37 mouse cellular contexts compared by ENCODE assay signal in the genomic region with DNA sequence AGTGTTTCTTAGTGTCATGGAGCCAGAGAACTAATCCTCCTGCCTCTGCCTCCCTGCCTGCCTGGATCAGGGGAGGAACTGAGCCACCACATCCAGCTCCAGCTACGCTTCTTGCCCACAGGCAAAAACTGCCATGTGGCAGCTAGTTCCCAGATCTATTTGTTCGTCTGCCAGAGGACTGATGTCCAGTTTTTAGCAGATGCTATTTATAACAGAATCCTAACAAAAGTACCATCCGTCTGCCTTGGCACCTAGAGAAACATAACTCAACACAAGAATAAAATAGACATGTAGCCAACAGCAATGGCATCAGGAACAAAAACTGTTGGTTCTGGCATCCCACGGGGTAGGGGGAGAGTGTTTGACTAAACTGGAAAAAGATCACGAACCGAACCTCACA. TPM values are rescaled to one million over a fixed set of nuclear protein-coding genes. Genes with fewer than 3 reads are reported as not detected.
"Had no signal": no experiment of that assay in that cellular context is flagged by ENCODE, and none has a peak within 500 bp of the region (broad histone marks: within the 10 kb centered on the region; RNA-seq: fewer than 3 reads in every experiment).

No protein-coding gene starts in this region.

- H3K9ac ChIP-seq: limb, embryonic 12.5 days; limb, embryonic 13.5 days; limb, embryonic 15.5 days; liver, embryonic 12.5 days; liver, embryonic 13.5 days; liver, embryonic 14.5 days; liver, embryonic 15.5 days; liver, postnatal 0 days; lung, embryonic 14.5 days; lung, embryonic 15.5 days; midbrain, embryonic 12.5 days; midbrain, embryonic 13.5 days; midbrain, embryonic 15.5 days; neural tube, embryonic 12.5 days had no signal

- H3K9me3 ChIP-seq: limb, embryonic 10.5 days; limb, embryonic 12.5 days; limb, embryonic 15.5 days; liver, embryonic 12.5 days; liver, embryonic 13.5 days; liver, embryonic 15.5 days; lung, embryonic 15.5 days; midbrain, embryonic 10.5 days; midbrain, embryonic 13.5 days; midbrain, embryonic 15.5 days; neural tube, embryonic 12.5 days had no signal

- DNase-seq: left cerebral cortex, postnatal 4 days; liver; liver, embryonic 13.5 days; liver, postnatal 0 days; lung, adult 18-20 months; lung, adult 2 months; lung, embryonic 14.5 days; lung, postnatal 10 days; lung, postnatal 14 days; lung, postnatal 36 days; lung, postnatal 4 days; midbrain, embryonic 14.5 days had no signal

- H3K4me3 ChIP-seq: limb, embryonic 10.5 days; limb, embryonic 12.5 days; limb, embryonic 13.5 days; limb, embryonic 15.5 days; liver, embryonic 12.5 days; liver, embryonic 13.5 days; liver, embryonic 15.5 days; lung, embryonic 15.5 days; megakaryocyte, embryonic 14.5 days; midbrain, embryonic 10.5 days; midbrain, embryonic 12.5 days; midbrain, embryonic 13.5 days; midbrain, embryonic 15.5 days; myocyte; neural tube, embryonic 12.5 days had no signal

- ATAC-seq: liver, embryonic 12.5 days; liver, postnatal 0 days; lung, postnatal 0 days; midbrain, embryonic 13.5 days; midbrain, embryonic 15.5 days; midbrain, embryonic 16.5 days had no signal

- H3K27ac ChIP-seq: limb, embryonic 10.5 days; limb, embryonic 12.5 days; limb, embryonic 13.5 days; limb, embryonic 15.5 days; liver, embryonic 12.5 days; liver, embryonic 13.5 days; liver, embryonic 14.5 days; liver, embryonic 15.5 days; lung, embryonic 15.5 days; macrophage; midbrain, embryonic 10.5 days; midbrain, embryonic 12.5 days; midbrain, embryonic 13.5 days; midbrain, embryonic 15.5 days; neural tube, embryonic 12.5 days had no signal

- H3K4me2 ChIP-seq: limb, embryonic 12.5 days; limb, embryonic 13.5 days; limb, embryonic 15.5 days; liver, embryonic 12.5 days; liver, embryonic 13.5 days; liver, embryonic 15.5 days; lung, embryonic 14.5 days; lung, embryonic 15.5 days; midbrain, embryonic 11.5 days; midbrain, embryonic 12.5 days; midbrain, embryonic 13.5 days; midbrain, embryonic 15.5 days; neural tube, embryonic 12.5 days had no signal

- H3K36me3 ChIP-seq: limb, embryonic 10.5 days; limb, embryonic 12.5 days; limb, embryonic 13.5 days; limb, embryonic 15.5 days; liver, embryonic 12.5 days; liver, embryonic 13.5 days; liver, embryonic 15.5 days; lung, embryonic 15.5 days; midbrain, embryonic 10.5 days; midbrain, embryonic 12.5 days; midbrain, embryonic 13.5 days; midbrain, embryonic 15.5 days; neural tube, embryonic 12.5 days had no signal

- H3K27me3 ChIP-seq: liver, embryonic 13.5 days; liver, embryonic 15.5 days had no signal

- H3K4me1 ChIP-seq: limb, embryonic 10.5 days; limb, embryonic 12.5 days; limb, embryonic 13.5 days; liver, embryonic 12.5 days; liver, embryonic 13.5 days; liver, embryonic 15.5 days; lung, embryonic 15.5 days; megakaryocyte, embryonic 14.5 days; midbrain, embryonic 13.5 days; neural tube, embryonic 12.5 days had no signal

RNA-seq across cellular contexts. Expression of gene Efcab6, which starts 6.3 kb away (rescaled TPM):
- total RNA-seq: liver, adult 2 months; megakaryocyte progenitor cell, adult 5-6 weeks; megakaryocyte, adult 5-6 weeks; megakaryocyte-erythroid progenitor cell, adult 5-6 weeks had no signal
- polyA plus RNA-seq: limb, embryonic 10.5 days; limb, embryonic 11.5 days; liver, adult 2 months; liver, embryonic 12.5 days; liver, embryonic 13.5 days; liver, embryonic 14.5 days; liver, embryonic 15.5 days; liver, embryonic 16.5 days; liver, postnatal 0 days; macrophage; midbrain, embryonic 12.5 days; myocyte had no signal

RNA-seq across cellular contexts. Expression of gene Sult4a1, which starts 46.7 kb away (rescaled TPM):
- total RNA-seq: liver, adult 2 months; megakaryocyte progenitor cell, adult 5-6 weeks; megakaryocyte, adult 5-6 weeks; megakaryocyte-erythroid progenitor cell, adult 5-6 weeks had no signal
- polyA plus RNA-seq: liver, adult 2 months; liver, postnatal 0 days; macrophage; myocyte had no signal
